Mouse (Mus musculus): ENCODE data around the gene C2cd2.

DNA sequence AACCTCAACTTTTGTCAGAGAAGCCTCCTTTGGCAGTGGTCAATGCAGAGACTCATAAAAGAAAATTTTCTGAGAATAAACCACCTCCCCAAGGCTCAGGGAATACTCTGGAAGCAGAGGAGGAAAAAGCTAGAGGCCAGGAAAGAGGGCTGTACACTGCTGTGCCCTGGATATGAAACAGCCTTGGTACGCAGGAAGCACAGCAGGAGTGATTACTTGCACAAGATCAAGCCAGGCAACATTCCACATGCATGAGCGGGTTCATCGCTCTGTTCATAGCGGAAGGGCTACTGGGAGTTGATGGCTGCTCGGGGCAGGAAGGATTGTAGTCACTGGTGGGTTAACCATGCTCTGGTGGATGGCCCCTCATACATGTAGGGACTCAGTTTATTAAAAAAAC is 89.7 kb downstream of the C2cd2 start:
- TF ChIP-seq POLR2A (IDR thresholded peaks at IDR 0.05; ENCODE audit: low read depth, low read length) = no peak
- no peak for TF ChIP-seq CTCF (IDR thresholded peaks at IDR 0.05; ENCODE audit: extremely low read depth, insufficient read depth, insufficient read length, insufficient replicate concordance)

Data from spleen, adult 2 months (tissue).